Mouse (Mus musculus): ENCODE results near the gene Mmp7.

The Mmp7 gene

DNA sequence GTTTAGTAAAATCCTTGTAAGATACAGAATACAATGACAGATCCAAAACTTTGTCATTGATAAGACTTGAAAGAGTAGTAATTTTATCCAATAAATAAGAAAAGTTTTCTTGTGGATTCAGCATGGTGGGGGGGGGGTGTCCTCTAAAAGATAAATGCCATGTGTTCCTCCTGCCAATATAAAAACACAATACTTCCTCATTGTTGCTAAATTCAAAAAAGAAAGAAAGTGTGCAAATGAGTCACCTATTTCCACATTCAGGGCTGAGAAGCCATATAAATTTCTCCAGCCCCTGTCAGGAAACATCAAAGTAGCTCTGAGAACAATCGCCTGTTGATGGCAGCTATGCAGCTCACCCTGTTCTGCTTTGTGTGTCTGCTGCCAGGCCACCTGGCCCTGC, at the start of gene Mmp7:
Gene Mmp7 (plus strand): TSS at position 301 of the 400 bp plus-strand sequence.
- no peak for DNase-seq

GRCm38 (mm10) chr9:7647901-7648300, 44.0 kb upstream of the Mmp7 start:
- no peak for DNase-seq

DNA sequence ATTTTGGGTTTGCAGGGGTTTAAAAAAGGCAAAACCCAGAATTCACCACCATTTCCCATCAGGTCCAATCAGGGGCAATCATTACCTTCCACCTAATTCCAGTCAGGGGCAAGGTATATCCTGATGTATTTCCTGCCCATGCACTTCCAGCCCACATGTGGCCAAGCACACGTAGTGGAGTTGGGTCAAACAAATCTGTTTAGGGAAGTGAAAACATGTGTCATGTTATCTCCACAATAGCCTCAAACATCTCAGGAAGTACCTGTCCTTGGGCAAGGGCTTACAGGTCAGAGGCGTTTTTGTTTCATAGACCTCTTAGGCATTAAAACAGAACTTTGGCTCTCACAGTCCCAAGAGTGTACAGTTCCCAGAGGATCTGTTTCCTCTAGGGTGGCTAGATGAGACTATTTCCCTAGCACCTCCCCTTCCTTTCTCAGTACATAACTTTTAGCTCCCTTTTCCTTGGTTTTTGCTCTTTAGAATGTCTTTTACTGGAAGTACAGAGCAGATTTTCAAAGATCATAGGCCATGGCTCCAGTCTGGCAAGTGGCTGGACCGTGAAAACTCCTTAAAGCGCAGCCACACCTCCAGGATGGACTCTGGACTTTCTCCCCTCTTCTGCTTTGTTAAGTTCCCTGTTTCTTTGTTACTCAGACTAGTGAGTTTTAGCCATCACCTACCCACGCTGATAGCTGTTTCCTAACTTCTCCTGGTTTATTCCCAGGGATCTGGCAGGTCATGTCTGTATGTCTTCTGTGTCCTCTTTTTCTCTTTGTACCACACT, 41.3 kb upstream of the Mmp7 start:
- peak; percentile 67 to 68 for DNase-seq

GRCm38 (mm10) chr9:7652351-7653085, 39.4 kb upstream of the Mmp7 start:
- no peak for DNase-seq

DNA sequence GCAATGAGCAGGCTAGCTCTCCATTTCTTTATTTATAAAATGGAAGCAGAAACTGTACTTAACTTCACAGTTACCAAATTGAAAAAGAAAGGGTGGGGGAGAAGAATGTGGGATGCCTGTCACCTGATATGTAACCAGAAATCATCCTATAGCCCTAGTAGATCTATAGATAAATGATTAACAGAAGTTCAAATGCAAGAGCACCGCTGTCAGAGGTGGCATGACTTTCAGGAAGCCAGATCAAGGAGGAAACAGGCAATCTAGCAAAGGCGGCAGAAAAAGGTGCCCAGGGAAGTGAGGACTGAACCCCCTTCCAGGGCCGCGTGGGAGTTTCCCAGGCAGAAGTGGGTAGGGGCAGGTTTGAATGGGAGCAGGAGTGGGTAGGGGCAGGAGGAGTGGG, 33.9 kb upstream of the Mmp7 start:
- DNase-seq, result no peak

DNA sequence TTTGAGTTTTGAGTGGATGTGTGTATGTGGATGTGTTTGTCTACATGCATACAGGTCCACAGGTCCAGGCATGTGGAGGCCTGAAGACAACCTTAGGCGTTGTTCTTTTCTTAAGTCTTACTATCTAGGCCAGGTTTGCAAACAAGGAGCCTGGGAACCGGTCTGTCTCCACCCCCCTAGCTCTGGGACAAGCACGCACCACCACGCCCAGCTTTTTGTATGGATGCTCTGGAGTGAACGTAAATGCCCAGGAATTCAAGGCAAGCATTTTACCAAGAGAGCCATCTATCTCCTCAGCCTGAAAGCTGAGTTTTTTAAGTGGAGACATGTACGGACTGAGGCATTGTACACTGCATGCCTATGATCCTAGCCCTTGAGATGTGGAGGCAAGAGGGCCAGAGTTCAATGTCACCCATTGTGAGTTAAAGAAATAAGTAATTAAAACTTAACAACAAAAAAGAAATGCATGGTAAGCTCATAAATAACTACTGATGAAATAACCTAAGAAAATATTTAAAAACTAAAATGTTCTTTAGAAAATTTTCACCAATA, 32.3 kb upstream of the Mmp7 start:
- DNase-seq, result no peak

- peak in 1 of 2 experiments; percentile 34 for DNase-seq
These were observed 30.5 kb upstream of the Mmp7 start for GRCm38 (mm10) chr9:7661371-7661770.

GRCm38 (mm10) chr9:7669674-7670073, 22.2 kb upstream of the Mmp7 start:
- no peak for DNase-seq

GRCm38 (mm10) chr9:7672985-7673384, 18.9 kb upstream of the Mmp7 start:
- no peak for DNase-seq

DNA sequence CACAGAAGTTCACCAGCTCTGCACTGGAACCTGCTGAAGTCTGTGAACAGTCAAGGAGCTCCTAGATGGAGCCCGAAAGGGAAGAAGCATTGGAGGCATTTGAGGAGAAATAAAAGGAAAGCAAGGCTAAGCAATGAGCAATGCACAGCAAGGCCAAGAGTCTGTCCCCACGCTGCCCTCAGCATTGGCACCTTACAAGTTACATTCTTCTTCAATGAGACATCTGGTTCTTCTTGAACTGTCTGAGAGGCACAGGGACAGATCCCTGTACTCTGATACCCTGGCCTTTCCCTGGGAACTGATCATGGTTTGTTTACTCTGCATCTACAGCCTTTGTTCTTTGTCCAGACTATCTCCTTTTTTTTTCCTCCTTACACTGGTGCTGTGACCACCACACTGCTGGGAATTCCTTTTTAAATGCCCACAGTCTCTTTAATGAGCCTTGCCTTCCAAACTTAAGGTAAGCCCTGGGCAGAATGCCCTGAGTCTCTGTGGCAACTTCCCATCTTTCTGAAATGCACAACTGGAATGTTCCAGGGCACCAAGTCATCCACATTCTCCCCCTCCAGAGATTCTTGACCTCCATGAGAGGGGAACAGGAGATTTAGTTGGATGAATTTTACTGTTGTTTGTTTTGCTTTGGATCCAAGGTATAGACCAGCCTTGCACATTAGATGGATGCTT, 13.6 kb upstream of the Mmp7 start:
- no peak for DNase-seq

DNA sequence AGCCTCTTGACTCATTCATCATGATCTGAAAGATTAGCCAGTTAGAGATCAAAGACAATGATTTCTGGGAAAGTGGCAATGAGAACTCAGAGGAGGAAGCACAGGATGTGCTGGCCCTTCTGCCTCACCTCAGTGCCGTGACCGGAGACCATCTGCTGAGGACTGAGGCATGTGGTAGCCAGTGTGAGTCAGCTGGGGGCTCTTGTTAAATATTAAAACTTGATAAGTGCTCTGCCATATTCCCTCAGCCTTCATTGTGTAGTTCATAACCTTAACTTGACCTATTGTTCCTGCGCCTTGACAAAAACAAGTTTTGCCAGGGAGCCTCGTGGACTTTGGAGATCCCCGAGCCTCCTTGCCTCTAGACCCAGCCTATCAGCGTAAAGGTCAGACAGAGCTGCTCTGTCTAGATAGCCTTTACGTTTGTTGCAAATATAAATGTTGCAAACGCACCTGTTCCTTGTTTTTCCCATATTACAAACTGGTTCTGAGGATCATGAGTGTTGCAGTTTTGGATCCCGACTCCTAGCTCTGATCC, 9.7 kb upstream of the Mmp7 start:
- DNase-seq, result peak; percentile 44 to 67

DNA sequence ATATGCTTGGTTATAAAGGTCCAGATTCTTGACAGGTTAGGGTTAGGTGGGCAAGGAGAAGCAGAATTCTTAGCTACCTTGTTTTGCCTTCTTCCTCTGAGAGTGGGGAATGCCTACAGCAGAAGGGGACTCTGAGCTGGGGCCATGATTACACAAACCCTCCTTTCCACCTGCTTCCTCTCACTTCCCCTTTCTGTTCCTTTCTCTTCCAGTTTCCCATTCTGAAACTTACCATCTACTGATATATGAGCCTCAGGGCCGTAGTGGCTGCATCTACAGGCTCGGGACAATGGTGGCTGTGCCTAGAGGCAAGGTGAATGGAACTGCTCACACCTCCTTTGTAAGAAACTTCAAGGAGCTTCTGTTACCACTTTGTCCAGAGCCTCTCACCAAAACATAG, 5.9 kb upstream of the Mmp7 start:
- no peak for DNase-seq

DNA sequence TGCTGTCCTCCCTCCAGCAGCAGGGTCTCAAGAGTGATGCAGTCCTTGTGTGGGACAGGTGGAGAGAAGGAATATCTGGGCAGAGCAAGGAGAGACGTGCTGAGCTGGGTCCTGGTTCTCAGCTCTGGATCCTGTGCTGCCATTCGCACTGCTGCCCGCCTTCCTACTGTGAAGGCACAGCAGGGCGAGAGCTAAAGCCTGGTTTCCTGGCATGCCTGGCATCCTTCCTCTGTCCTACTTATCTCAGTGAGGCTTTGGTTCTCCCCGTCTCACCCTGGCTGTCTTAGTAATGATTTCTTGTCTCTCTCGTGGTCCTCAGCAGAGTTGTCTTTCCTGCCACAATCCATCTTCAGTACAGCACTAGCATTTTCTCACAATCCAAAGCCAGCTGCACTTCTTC, 2.1 kb upstream of the Mmp7 start:
- no peak for DNase-seq

- no peak for DNase-seq
These were observed 2.1 kb downstream of the Mmp7 start for GRCm38 (mm10) chr9:7693961-7694360.

GRCm38 (mm10) chr9:7695646-7696045, 3.8 kb downstream of the Mmp7 start:
- no peak for DNase-seq

- DNase-seq, result no peak
These were observed 16.8 kb downstream of the Mmp7 start for GRCm38 (mm10) chr9:7708698-7709097.

GRCm38 (mm10) chr9:7711196-7711595, 19.3 kb downstream of the Mmp7 start:
- DNase-seq, result no peak

DNA sequence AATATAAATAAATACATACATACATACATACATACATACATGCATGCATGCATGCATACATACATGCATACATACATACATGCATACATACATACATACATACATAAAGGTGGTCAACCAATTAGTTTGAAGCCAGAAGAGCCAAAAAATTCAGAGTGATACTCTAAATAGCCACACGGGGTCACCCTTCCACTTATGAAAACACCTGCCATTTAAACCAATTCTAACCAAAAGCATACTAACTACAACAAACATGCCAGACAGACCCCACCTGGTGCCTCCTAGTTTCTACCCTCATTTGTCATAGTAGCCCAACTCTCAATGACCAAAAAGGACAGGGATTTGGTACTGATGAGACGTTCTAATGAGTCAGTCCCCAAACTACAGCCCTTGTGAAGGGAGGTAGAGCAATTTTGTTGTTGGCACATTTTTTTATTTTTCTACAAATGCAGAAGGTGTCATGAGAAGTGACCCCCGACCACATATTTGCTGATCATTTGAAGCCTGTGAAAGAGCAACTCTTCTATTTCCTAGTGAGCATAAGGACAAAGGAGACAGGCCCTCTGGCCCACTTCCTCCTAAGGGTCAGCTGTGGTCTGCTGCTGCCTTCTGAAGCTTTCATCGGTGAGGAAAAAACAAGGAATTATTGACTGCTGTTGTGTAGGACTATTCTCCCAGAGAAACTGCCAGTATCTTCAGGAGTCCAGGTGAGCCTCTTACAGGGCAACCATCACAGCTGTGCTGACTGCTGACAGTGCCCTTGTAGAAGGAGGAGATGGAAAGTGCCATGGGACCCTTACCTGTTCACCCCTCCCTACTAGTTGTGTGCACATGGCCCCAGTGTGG, 22.4 kb downstream of the Mmp7 start:
- peak; percentile 29 to 48 for DNase-seq

- DNase-seq, result no peak
These were observed 23.0 kb downstream of the Mmp7 start for GRCm38 (mm10) chr9:7714908-7715175.

GRCm38 (mm10) chr9:7721543-7721942, 29.7 kb downstream of the Mmp7 start:
- no peak for DNase-seq

GRCm38 (mm10) chr9:7728997-7729396, 37.1 kb downstream of the Mmp7 start:
- DNase-seq, result no peak

DNA sequence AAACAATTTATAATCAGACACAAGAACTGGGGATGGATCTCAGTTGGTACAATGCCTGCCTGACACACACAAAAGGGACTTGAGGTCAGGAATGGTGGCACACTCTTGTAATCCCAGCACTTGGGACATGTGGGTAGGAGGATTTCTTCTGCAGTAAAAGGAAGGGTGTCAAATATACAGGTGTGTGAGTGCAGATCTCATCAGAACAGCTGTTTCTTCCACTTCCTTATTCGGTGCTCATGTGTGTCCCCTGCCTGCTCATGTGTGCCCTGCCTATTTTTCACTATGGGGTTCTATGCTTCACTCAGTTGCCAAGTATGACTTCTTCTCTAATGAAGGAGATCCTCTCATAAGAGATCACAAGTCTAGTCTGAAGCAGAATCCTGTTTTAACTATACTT, 50.8 kb downstream of the Mmp7 start:
- DNase-seq, result no peak

- DNase-seq, result no peak
These were observed 52.3 kb downstream of the Mmp7 start for GRCm38 (mm10) chr9:7744156-7744555.

Data from kidney, adult 8-10 months (tissue).